Mouse (Mus musculus) neural tube, embryonic 12.5 days (tissue): ENCODE measurements around the gene Soga1. TPM values are rescaled to one million over a fixed set of nuclear protein-coding genes. Genes with fewer than 3 reads are reported as not detected.

Experiments
- ATAC-seq: fragments of 200-750 bp; cut with Nextera tagmentation; 2 replicates; pipeline ENCODE4 v1.8.0; 2017; ENCODE audit warnings: low read depth, mild to moderate bottlenecking, moderate TSS enrichment, moderate library complexity; ENCODE audit not compliant: low FRiP score
- H3K27ac ChIP-seq: fragments of 300-500 bp; sonication (generic); 2 replicates; pipeline ENCODE4 v1.5.1; 2016
- H3K27me3 ChIP-seq: fragments of 300-500 bp; sonication (generic); replicated peaks from 2 replicates; pipeline ENCODE4 v1.6.1; 2016; ENCODE audit warnings: mild to moderate bottlenecking
- H3K36me3 ChIP-seq: fragments of 300-500 bp; sonication (generic); 2 replicates; pipeline ENCODE4 v1.6.1; 2016; ENCODE audit warnings: mild to moderate bottlenecking
- H3K4me1 ChIP-seq: fragments of 300-500 bp; sonication (generic); 2 replicates; pipeline ENCODE4 v1.6.1; 2016
- H3K4me2 ChIP-seq: fragments of 300-500 bp; sonication (generic); replicated peaks from 2 replicates; pipeline ENCODE4 v1.6.1; 2016; ENCODE audit warnings: mild to moderate bottlenecking
- H3K4me3 ChIP-seq: fragments of 300-500 bp; sonication (generic); 2 replicates; pipeline ENCODE4 v1.5.1; 2016
- H3K9ac ChIP-seq: fragments of 300-500 bp; sonication (generic); 2 replicates; pipeline ENCODE4 v1.6.1; 2016; ENCODE audit warnings: mild to moderate bottlenecking
- H3K9me3 ChIP-seq: fragments of 300-500 bp; sonication (generic); 2 replicates; pipeline ENCODE4 v1.6.1; 2016; ENCODE audit warnings: mild to moderate bottlenecking
- WGBS: fragments of 180-500 bp; shearing (Covaris S2); methylation state at CpG from one replicate; pipeline ENCODE4 v1.1.7; 2016; 5-methylcytosine and 5-hydroxymethylcytosine counted together
- polyA plus RNA-seq: library from polyadenylated mRNA; unstranded; fragments of >200 nt; fragmentation: Nextera tagmentation; extraction: Ambion mirVana; gene quantifications from 2 replicates; pipeline ENCODE4 v1.2.1, GENCODE M21; 2016

Soga1 gene
- polyA plus RNA-seq, 1 experiment from 2014 or later = 6.1 TPM

DNA sequence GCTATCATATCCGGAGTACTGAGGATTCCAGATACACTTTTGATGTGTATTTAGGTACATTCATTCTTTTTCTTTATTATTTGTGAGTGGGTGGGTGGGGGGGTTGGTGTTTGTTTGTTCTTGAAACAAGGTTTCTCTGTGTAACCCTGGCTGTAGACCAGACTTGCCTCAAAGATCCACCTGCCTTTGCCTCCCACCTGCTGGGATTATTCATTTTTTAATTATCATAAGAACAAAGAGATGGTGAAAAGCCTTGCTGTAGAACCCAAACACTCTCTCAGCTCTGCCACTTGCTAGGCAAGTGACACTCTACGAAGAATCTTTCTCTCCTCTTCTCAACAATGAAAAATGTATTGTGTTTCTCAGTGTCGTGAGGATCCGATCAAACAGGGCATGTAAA lies 59.8 kb downstream of the Soga1 start:
- H3K4me2 ChIP-seq = no peak overlapping the region
- ATAC-seq = no peak
- H3K4me1 ChIP-seq = no peaks in the 10 kb centered on the region
- H3K9ac ChIP-seq = no peak overlapping the region
- H3K9me3 ChIP-seq = no peaks in the 10 kb centered on the region
- WGBS = 97% methylated on average over 4 of the region's 4 CpGs
- no peaks in the 10 kb centered on the region for H3K27me3 ChIP-seq
- no peak overlapping the region for H3K4me3 ChIP-seq
- H3K27ac ChIP-seq = no peak overlapping the region
- H3K36me3 ChIP-seq = peaks cover 99% of the 10 kb centered on the region

DNA sequence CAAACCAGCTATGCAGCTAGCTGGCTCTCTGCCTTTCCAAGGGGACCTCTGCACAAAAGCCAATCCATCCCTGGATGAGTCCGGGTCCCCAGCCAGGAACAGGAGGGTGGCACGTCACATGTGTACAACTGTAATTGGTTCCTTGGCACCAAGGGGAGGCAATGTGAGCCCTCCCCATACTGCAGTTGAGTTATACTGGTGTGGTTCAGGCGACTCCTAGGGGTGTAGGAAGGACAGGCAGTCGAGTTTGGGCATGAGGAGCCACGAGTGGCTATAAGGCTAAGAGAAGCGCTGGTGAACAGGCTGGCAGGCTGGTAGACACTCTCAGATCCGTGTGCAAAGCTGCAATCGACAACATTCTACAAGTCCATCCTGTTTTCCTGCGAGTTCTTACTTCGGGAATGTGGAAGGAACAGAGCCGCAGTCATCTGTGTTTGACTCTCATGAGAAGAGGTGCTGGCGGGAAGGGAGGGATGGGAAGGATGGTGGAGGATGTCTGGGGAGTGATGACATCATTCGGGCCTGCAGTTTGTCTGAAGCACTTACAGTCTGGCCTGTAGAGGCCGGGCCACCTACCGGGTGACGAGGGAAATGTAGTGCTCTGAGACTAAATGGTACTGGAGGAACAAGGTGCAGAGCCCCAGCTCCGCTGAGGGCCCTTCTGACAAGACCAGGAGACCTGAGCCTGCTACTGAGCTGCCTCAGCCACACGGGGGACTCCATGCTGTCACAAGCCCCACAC lies 62.4 kb downstream of the Soga1 start:
- Histone ChIP-seq H3K27ac (no peak overlapping the region), H3K9me3 (no peaks in the 10 kb centered on the region), H3K36me3 (peaks cover 83% of the 10 kb centered on the region), H3K4me3 (no peak overlapping the region), H3K27me3 (no peaks in the 10 kb centered on the region), H3K4me1 (no peaks in the 10 kb centered on the region), H3K4me2 (no peak overlapping the region), H3K9ac (no peak overlapping the region)
- 88% methylated on average over 18 of the region's 18 CpGs for WGBS
- no peak for ATAC-seq

DNA sequence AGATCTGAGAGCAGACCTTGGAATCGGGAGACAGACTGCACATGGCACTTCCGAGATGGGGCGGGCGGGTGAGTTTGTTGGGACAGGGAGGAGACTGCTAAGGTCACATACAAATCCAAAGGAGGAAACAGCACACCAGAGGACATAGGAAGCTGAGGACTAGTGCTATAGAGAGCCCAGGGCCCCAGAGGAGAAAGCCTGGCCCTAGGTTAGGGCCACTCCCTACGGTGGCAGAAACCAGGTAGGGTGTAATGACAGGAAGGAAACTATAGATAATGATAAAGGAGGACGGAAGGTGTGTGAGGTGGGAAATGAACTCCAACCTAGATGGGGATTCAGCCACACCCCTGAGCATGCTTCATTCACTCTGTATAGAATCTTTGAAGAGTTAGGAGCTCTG lies 66.7 kb downstream of the Soga1 start:
- no peaks in the 10 kb centered on the region for H3K27me3 ChIP-seq
- peaks cover 39% of the 10 kb centered on the region for H3K36me3 ChIP-seq
- WGBS = 90% methylated on average over 6 of the region's 6 CpGs
- H3K9ac ChIP-seq = no peak overlapping the region
- no peak for ATAC-seq
- peaks cover 3% of the 10 kb centered on the region; the same call in 1 of the 2 replicates for H3K4me1 ChIP-seq
- no peak overlapping the region for H3K4me2 ChIP-seq
- H3K27ac ChIP-seq = no peak overlapping the region
- H3K9me3 ChIP-seq = no peaks in the 10 kb centered on the region
- no peak overlapping the region for H3K4me3 ChIP-seq

DNA sequence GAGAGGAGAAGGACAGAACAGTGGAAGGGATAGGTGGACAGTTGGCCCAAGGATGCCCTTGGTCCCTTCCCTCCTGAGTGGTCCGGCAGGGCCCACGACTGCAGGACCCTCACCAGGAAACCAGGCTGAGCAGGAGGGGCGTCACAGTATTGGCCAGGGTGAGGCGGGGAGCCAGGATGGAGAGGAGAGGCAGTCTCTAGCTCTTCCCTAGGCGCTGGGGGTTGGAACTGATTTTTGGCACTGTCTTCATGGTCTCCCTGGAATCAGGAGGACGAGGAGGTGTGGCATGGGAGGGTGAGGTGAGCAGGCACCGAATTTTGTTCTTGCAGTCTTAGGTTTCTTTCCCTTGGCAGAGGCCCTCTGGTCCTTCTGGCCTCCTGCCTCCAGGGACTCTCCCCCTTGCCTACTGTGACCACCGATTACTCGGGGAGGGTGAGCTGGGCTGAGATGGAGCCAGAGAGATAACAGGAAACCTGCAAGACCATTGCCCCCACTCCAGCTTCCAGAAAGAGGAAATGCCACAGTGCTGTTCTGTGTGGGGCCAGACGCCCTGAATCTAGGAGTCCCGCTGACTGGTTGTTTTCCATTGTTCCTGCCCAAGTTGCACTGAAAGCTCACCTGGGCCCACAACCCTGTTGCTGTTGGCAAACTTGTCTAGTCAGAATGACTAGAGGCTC lies 68.3 kb downstream of the Soga1 start:
- Histone ChIP-seq H3K4me3 (no peak overlapping the region), H3K36me3 (peaks cover 23% of the 10 kb centered on the region), H3K27me3 (no peaks in the 10 kb centered on the region), H3K9me3 (no peaks in the 10 kb centered on the region), H3K4me2 (no peak overlapping the region), H3K9ac (no peak overlapping the region), H3K4me1 (peaks cover 14% of the 10 kb centered on the region), H3K27ac (no peak overlapping the region)
- 64% methylated on average over 11 of the region's 11 CpGs for WGBS
- ATAC-seq = no peak

DNA sequence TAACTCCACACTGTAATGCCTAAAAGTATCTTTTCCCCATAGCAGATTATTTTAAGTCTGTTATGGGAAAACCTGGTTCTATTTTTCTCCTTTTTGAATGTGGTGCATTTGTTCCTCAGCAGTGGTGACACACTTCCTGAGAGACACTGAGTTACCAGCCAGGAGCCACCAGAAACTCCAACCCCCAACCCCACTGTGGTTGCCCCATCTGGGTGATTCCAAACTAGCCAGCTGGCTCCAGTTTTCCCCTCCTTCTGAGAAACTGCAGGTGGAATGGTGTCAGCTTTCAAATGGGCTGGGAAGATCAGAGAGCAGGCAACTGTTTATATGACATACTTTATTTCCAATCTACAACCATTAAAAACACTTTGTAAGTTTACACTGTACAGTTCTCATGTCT lies 68.9 kb downstream of the Soga1 start:
- Histone ChIP-seq H3K4me1 (peaks cover 14% of the 10 kb centered on the region), H3K27me3 (no peaks in the 10 kb centered on the region), H3K4me3 (no peak overlapping the region), H3K9ac (no peak overlapping the region), H3K27ac (no peak overlapping the region), H3K4me2 (no peak overlapping the region), H3K9me3 (no peaks in the 10 kb centered on the region), H3K36me3 (peaks cover 19% of the 10 kb centered on the region)
- ATAC-seq = no peak

DNA sequence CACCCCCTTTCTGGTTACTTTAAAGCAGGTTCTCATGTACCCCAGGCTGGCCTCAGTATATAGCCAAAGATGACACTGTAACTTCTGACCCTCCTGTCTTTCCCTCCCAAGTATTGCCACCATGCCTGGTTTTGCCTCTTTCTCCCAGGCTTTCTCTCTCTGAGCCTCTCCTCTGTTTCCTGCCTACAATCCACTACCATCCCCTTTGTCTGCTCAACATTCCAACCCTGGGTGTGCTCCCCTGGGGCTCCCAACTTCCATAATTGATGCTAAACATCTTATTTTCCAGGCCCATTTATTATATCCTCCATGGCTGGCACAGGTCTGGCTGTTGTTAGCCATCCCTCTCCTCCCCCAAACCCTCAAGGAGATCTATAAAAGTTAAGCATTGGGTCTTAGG lies 70.5 kb downstream of the Soga1 start:
- peaks cover 7% of the 10 kb centered on the region for H3K36me3 ChIP-seq
- no peaks in the 10 kb centered on the region for H3K27me3 ChIP-seq
- H3K27ac ChIP-seq = no peak overlapping the region
- no peak for ATAC-seq
- peaks cover 14% of the 10 kb centered on the region for H3K4me1 ChIP-seq
- no peak overlapping the region for H3K4me3 ChIP-seq
- no peak overlapping the region for H3K4me2 ChIP-seq
- H3K9ac ChIP-seq = no peak overlapping the region
- H3K9me3 ChIP-seq = no peaks in the 10 kb centered on the region

DNA sequence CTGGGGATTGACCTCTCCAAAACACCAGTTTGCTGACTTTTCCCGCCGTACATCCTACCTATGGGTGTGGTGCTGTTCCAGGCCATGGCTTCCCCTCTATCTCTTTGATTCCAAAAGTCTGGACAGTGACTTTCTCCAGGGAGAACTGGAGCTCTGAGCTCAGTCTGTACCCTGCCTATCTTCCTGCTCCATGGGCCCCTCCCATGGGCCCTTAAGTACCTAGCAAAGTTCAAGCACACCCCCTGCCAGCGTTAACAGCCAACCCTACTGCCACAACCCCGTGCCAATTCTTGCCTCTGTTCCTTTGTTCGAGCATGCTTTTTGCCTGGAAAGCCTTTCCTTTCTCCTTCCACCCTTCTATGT lies 71.8 kb downstream of the Soga1 start:
- Histone ChIP-seq H3K36me3 (peaks cover 4% of the 10 kb centered on the region), H3K27me3 (no peaks in the 10 kb centered on the region), H3K4me3 (peak overlapping the region; percentile 70), H3K9me3 (no peaks in the 10 kb centered on the region), H3K9ac (peak overlapping the region; percentile 64), H3K27ac (peak overlapping the region; percentile 42; the same call in 1 of the 2 replicates), H3K4me1 (peaks cover 14% of the 10 kb centered on the region), H3K4me2 (peak overlapping the region; percentile 98)
- 29% methylated on average over 5 of the region's 5 CpGs for WGBS
- ATAC-seq = no peak

DNA sequence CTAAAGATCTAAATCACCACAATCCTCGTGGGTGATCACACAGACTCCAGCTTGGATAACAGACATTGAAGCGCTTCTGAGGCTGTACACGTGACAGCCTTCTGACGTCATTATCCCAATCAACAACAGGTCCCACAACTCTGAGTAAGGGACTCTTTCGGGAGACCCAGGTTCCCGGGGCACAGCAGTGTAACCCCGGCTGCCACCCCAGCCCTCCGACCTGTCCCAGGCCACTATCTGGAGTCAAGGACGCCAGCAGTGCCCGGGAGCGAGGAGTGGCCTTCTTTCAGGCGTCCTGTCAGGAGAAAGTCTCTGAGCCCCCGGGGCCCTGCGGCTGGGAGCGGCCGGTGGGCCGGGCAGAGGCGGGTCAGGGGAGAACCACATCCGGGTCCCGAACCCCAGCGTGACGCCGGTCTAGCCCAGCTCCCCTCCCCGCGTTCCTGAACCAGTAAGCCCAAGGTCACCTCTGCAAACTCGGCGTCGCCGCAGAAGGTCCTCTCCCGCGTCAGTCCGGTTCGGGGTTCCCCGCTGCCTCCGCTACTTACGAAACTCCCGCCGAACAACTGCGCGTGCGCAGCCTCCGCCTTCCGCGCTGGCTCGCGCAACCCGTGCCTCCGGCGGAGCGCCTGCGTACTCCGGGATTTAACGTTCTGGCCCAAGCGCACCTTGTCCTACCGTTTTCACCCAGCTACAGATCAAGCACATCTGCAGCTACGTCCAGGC lies 72.4 kb downstream of the Soga1 start, which contains the start of gene Dsn1:
Dsn1 (minus strand) TSS at position 644 of the 723 bp plus-strand sequence.
- ATAC-seq = peak; percentile 87
- H3K27me3 ChIP-seq = no peaks in the 10 kb centered on the region
- no peaks in the 10 kb centered on the region for H3K9me3 ChIP-seq
- peak within 1 kb of the TSS; percentile 64 for H3K9ac ChIP-seq
- peak within 1 kb of the TSS; percentile 98 for H3K4me2 ChIP-seq
- peaks cover 4% of the 10 kb centered on the region for H3K36me3 ChIP-seq
- H3K4me3 ChIP-seq = peak within 1 kb of the TSS; percentile 70
- peak within 1 kb of the TSS; percentile 42; the same call in 1 of the 2 replicates for H3K27ac ChIP-seq
- under 1% methylated on average over 55 of the region's 56 CpGs for WGBS
- H3K4me1 ChIP-seq = peaks cover 14% of the 10 kb centered on the region

DNA sequence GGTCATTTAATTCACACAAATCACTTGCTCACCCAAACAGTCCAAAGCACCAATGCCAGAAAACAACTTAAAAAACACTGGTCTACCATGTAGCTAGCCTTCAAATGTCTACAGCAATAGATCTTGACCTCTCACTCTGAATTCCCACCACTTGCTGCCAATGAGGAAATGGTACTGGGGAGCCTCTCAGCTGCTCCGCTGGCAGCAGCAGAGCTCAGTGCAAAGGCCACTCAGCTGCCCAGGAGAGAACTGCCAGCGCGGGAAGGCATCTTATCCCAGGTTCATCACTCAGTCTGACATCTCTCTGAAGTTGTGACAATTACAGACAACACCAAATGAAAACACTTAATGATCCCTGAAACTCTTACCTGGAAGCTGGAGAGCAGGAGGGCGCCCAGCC lies 76.7 kb downstream of the Soga1 start:
- Histone ChIP-seq H3K36me3 (peaks cover 17% of the 10 kb centered on the region), H3K4me2 (no peak overlapping the region), H3K4me1 (peaks cover 11% of the 10 kb centered on the region), H3K4me3 (no peak overlapping the region), H3K27me3 (no peaks in the 10 kb centered on the region), H3K9ac (no peak overlapping the region), H3K9me3 (no peaks in the 10 kb centered on the region), H3K27ac (no peak overlapping the region)
- 93% methylated on average over 4 of the region's 4 CpGs for WGBS
- ATAC-seq = no peak

DNA sequence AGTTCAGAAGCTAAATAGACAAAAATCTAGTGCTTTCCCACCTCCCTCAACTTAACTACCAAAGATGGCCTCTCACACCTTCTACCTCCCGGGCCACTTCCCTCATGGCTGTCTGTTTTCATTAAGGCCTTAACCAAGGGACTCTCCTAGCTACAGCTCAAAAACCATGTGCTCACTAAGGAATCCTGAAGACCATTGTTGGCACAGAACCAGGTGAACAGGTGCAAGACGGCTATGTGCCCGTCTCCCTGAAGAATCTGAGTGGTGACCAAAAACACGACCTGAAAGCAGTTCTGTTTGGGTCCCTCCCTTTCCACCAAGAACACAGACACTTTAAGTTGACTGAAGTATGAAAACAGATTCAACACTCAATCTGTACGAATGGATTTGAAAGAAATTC lies 80.8 kb downstream of the Soga1 start:
- no peak overlapping the region for H3K9ac ChIP-seq
- ATAC-seq = no peak
- no peaks in the 10 kb centered on the region for H3K9me3 ChIP-seq

DNA sequence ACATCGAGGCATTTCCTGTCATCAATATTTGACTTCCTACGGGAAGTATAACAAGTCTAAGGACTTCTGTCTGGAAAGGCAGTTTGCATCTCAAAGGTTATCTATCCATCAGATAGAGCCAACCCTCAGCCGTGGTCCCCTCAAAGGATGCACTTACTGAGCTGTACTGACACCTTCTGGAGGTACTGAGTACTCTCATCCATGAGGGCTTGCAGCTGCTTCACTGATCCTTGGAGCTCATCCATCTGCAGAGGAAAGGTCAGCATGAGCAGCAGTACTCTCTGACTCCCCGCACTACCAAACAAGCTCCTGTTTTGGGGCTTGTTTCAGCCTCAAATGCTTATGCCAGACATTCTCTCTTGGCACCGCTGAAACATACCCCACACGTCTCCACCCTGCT lies 82.5 kb downstream of the Soga1 start:
- no peak overlapping the region for H3K4me2 ChIP-seq
- peaks cover under 1% of the 10 kb centered on the region; the same call in 1 of the 2 replicates for H3K4me1 ChIP-seq
- ATAC-seq = no peak
- no peak overlapping the region for H3K4me3 ChIP-seq
- H3K9ac ChIP-seq = no peak overlapping the region
- H3K27me3 ChIP-seq = no peaks in the 10 kb centered on the region
- no peak overlapping the region for H3K27ac ChIP-seq
- 68% methylated on average over 6 of the region's 6 CpGs for WGBS
- peaks cover 26% of the 10 kb centered on the region for H3K36me3 ChIP-seq
- no peaks in the 10 kb centered on the region for H3K9me3 ChIP-seq

More for the DNA sequence above, 80.8 kb downstream of the Soga1 start:
- Histone ChIP-seq H3K27ac (no peak overlapping the region), H3K4me2 (no peak overlapping the region), H3K4me3 (no peak overlapping the region), H3K4me1 (no peaks in the 10 kb centered on the region), H3K36me3 (peaks cover 26% of the 10 kb centered on the region), H3K27me3 (no peaks in the 10 kb centered on the region)
- 89% methylated on average over 5 of the region's 5 CpGs for WGBS
